Mouse (Mus musculus) heart, adult 11 months (tissue): ENCODE results near the gene Ctse.
"Not testable (repeated sequence)": the region's sequence is repeated elsewhere in the genome, so short reads cannot be mapped to it uniquely, and the experiment has no call there.

Experiments used
- DNase-seq: peaks from one replicate; pipeline ENCODE4 v3.0.0; 2022

Gene Ctse

GRCm38 (mm10) chr1:131637791-131638540 lies at the start of gene Ctse:
TSS of gene Ctse (plus strand) at chr1:131638306.
- DNase-seq, result no peak

- DNase-seq, result no peak
Measured at GRCm38 (mm10) chr1:131598905-131599304, 39.2 kb upstream of the Ctse start, which contains the start of gene Avpr1b. TSS of gene Avpr1b (plus strand) at chr1:131599239.

- no peak for DNase-seq
Measured at GRCm38 (mm10) chr1:131600314-131600713, 37.8 kb upstream of the Ctse start.

- DNase-seq, result no peak
Measured at GRCm38 (mm10) chr1:131606719-131607118, 31.4 kb upstream of the Ctse start.

- DNase-seq, result peak; percentile 88
Measured at GRCm38 (mm10) chr1:131612556-131613155, 25.4 kb upstream of the Ctse start.

- peak; percentile 95 for DNase-seq
Measured at GRCm38 (mm10) chr1:131613361-131614133, 24.6 kb upstream of the Ctse start.

- DNase-seq, result peak; percentile 40
Measured at GRCm38 (mm10) chr1:131614641-131615040, 23.5 kb upstream of the Ctse start.

- peak; percentile 61 for DNase-seq
Measured at GRCm38 (mm10) chr1:131616131-131616530, 22.0 kb upstream of the Ctse start.

GRCm38 (mm10) chr1:131616546-131617220 lies 21.4 kb upstream of the Ctse start:
- no peak for DNase-seq

GRCm38 (mm10) chr1:131618576-131618975 lies 19.5 kb upstream of the Ctse start:
- DNase-seq, result no peak

- peak; percentile 39 for DNase-seq
Measured at GRCm38 (mm10) chr1:131619348-131619747, 18.8 kb upstream of the Ctse start.

- DNase-seq, result peak; percentile 23
Measured at GRCm38 (mm10) chr1:131623644-131624043, 14.5 kb upstream of the Ctse start.

- no peak for DNase-seq
Measured at GRCm38 (mm10) chr1:131624175-131624835, 13.8 kb upstream of the Ctse start.

GRCm38 (mm10) chr1:131626200-131626599 lies 11.9 kb upstream of the Ctse start:
- no peak for DNase-seq

- DNase-seq, result not testable (repeated sequence)
Measured at GRCm38 (mm10) chr1:131632216-131632615, 5.9 kb upstream of the Ctse start.

- DNase-seq, result no peak
Measured at GRCm38 (mm10) chr1:131634495-131634894, 3.6 kb upstream of the Ctse start.

GRCm38 (mm10) chr1:131638541-131639421 lies 675 bp downstream of the Ctse start:
- DNase-seq, result no peak

- no peak for DNase-seq
Measured at GRCm38 (mm10) chr1:131640062-131640461, 2.0 kb downstream of the Ctse start.

- DNase-seq, result no peak
Measured at GRCm38 (mm10) chr1:131641565-131641964, 3.5 kb downstream of the Ctse start.

GRCm38 (mm10) chr1:131642251-131642650 lies 4.1 kb downstream of the Ctse start:
- DNase-seq, result no peak

GRCm38 (mm10) chr1:131652670-131653443 lies 14.8 kb downstream of the Ctse start:
- DNase-seq, result peak; percentile 86
